Mouse (Mus musculus): ENCODE measurements around the gene Lrguk. TPM values are rescaled to one million over a fixed set of nuclear protein-coding genes. Genes with fewer than 3 reads are reported as not detected.

The Lrguk gene
- under 1 TPM; 0.33 to 0.51 TPM for total RNA-seq (2021)
- long read RNA-seq, experiment 1, result 0 reads
- long read RNA-seq, experiment 2, result 0 reads

DNA sequence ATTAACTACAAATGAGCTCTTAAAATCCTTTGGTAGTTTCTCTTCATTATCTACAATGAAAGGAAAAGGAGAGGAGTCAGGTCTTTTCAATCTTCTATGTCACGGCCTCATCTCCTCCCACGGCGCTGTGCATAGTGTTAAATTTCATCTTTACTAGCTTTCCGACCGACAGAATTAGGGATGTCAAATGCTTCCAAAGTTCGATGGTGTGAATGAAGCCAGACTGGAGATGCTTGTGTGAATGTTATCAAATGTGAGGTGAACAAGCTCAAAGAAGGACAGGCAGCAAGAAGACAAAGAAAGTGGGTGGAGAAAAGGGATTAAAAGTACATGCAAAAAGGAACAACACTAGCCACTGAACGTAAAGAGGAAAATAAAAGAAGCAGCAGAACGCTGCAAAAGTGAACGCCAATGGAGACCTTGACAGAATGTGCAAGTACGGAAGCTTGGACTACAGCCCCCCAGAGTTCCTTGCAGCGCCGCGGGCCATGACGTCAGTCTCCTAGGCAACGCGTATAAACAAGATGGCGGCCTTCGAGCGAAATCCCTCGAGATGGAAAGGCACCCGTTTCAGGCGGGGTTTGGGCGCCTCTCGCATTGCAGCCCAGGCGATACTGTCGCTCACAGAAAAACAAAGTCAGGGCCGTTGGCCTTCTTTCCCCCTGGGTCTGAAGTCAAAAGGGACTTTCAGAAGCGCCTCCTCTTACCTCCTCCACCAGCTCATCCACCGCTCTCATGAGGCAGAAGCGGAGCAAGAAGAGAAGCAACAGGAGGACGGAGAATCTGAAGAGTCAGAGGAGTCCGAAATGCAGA, at the start of gene Lrguk:
Gene Lrguk, plus strand, starts transcription at position 516 of the 813 bp plus-strand sequence.
- DNase-seq (ENCODE audit: low spot score in 2 of 2), result peak; percentile 71 to 77

DNA sequence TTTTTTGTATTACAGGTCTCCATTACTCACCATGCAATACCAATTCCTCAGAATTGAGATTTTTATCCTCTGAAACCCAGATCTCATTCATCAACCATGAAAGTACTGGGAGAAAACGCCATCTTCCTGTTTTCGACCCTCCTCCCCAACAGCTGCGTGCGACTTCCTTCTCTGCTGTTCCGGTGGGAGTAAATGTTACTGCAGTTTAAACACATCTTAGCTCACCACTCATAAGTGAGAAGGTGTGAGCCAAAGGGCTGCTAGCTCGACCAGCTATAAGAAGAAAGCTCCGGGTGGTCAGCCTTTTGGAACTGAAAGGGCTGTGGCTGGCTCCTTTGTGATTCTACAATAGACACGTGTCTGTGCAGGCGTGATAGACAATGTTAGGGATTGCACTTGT, 46.5 kb upstream of the Lrguk start:
- DNase-seq (ENCODE audit: low spot score in 2 of 2), result no peak

DNA sequence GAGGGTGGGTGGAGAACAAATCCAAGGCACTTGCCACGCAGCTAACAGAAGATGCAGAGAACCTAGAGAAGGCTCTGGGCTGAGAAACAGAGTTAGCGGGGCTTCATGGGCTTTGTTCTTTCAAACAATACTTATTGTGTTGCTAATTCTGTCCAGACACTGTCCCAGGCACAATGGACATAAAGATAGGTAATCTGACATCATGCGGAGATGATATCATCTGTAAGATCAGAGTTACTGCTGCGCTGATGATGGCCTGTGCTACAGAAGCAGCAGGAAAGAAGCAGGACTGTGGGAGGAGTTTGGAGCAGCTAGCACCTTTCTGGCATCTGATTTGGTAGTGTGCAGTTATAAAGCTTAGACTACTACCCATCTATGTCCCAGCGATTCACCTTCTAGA, 42.1 kb upstream of the Lrguk start:
- no peak for DNase-seq (ENCODE audit: low spot score in 2 of 2)

DNA sequence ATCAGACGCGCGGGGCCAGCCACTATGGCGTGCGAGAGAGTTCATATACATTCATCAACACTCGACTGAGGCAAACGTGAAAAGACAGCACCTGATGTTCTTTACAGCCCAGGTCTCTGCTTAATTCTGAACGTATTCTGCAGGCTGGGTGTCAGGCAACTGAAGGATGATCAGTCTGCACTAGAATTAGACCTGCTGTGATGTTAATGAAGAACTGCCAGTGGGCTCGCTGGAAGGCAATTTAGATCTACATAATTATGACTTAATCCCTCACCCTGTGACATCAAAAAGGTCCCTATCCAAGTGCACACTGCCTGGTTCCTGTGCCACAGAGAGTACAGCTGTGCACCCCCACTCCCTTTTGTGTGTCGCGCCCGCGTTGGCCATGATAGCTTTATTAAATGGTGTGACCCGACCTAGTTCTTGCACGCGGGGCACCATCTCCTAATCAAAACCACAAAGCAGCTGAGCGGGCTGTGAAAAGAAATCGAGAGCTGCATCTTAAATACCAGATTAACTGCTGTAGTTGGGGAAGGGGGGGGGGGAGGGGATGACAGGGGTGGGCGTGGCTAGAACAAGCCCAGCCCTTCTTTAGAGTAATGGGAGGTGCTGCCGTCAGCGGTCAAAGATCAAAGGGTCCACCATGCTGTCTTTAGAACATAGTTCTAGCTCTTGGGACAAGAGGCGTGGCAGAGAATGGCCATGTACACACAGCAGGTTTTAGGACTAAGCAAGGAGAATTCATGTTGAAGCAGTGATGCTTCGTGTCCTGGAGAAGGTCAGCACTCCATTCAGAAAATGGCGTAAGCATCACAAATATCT, 36.8 kb upstream of the Lrguk start:
- DNase-seq (ENCODE audit: low spot score in 2 of 2), result no peak

DNA sequence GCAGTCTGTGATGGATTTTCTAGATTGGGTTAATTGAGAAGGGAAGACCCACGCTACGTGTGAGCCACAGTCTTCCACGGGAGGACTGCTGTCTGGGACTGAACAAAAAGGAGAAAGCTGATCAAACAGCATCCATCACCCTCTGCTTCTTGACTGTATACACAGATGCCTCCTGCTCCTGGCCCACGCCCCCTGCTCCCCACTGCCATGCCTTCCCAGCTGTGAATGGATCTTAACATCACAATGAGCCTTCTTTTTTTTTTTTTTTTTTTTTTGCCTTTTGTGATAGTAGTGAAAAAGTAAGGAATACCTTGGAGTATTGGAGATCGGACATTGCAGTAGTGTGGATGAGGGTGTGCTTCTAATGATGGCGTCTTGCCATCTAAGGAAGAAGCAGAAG, 35.4 kb upstream of the Lrguk start:
- no peak for DNase-seq (ENCODE audit: low spot score in 2 of 2)

DNA sequence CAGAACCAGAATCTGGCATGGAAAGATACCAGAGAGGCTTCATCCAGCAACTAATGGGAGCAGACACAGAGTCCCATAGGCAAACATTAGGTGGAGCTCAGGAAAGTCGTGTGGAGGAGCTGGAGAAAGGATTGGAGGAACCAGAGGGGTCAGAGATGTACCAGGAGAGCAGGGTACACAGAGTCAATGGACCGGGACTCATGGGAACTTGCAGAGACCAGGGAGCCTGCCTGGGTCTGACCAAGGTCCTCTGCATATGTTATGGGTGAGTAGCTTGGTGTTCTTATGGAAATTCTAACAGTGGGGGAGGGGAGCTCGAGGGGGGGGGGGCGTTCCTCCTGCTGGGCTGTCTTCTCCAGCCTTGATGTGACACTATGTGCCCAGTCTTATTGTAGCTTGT, 30.7 kb upstream of the Lrguk start:
- DNase-seq (ENCODE audit: low spot score in 2 of 2), result no peak

DNA sequence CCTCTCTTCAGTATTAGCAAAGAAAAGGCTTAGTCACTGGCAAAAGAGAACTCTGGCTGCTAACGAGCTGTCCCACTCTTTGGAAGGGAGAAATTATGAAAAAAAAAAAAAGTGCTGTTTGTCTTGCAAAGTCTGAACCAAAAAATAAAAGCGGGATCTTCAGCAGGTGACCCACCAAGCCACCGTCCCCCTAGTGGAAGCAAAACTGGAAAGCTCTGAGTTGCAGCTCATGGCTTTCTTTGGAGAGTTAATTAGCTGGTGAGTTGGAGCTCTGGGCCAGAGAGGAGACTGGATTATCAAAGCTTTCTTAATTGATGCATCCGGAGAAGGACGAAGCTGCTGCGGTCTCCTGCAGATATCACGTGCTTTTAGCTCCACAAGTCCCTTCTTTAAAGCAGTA, 29.7 kb upstream of the Lrguk start:
- no peak for DNase-seq (ENCODE audit: low spot score in 2 of 2)

DNA sequence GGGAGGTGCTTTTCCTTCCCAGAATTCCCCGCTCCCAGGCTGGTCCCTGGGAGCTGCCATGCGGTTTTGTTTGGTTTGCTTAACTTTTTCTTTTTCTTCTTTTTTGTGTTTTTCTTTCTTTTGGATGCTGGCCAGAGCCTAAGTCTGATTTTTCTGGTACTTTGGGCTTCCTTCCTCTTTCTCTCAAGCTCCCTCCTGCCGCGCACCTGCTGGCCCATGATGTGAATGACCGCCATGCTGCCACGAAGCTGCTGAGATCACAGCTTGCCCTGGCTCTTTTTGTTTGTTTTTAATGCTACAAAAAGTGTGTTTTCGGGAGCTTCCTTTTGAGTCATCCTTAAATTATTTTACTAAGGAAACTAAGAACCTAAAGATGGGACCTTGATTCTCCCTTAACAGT, 28.6 kb upstream of the Lrguk start:
- no peak for DNase-seq (ENCODE audit: low spot score in 2 of 2)

DNA sequence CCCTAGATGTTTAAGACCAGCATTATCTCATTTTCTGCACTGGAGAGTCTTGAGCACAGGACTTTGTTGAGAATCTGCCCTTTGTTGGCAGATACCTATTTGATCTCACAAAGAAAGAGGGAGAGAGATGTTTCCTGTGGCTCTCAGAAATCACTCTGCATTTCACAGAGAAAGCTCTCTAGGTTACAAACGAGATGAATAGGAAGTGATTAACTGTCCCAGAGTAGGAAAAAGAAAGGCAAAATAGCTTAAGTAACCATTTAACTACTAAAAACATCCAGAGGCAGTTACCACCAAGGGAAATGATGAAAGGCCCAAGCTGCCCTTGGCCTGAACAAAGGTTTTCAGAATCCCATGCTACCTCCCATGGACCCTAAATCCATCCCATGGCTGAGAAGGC, 26.2 kb upstream of the Lrguk start:
- DNase-seq (ENCODE audit: low spot score in 2 of 2), result no peak

DNA sequence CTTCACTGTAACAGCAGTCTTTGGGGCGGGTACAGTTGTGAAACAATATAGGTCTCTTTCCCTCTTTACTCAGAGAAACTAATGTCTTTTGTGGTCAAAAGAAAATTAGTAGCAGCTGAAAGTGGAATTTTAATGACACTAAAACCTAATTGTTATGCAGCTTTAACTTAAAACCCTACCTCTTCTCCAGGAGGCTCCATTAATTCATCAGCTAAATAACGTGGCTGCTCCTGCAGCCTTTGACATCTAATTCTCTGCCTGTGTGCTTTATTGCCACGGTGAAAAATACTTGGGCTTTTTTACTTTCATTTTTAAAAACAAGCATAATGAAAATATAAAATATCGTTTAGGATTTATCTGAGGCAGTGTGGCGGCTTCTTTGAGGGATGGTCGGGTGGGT, 15.8 kb upstream of the Lrguk start:
- DNase-seq (ENCODE audit: low spot score in 2 of 2), result no peak

DNA sequence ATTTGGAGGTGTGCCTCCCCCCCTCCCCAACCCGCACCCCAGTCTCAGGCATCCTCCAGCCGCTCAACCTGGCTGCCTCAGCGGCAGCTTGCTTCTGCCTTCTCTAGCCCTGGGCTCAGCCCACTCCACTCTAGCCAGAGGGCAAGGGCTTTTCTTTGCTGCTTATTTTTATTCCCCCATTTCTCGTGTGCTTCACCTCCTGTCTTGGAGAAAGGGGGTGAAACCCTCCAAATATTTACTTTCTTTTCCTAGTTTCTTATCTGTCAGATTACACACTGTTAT, 439 bp downstream of the Lrguk start:
- DNase-seq (ENCODE audit: low spot score in 2 of 2), result no peak

DNA sequence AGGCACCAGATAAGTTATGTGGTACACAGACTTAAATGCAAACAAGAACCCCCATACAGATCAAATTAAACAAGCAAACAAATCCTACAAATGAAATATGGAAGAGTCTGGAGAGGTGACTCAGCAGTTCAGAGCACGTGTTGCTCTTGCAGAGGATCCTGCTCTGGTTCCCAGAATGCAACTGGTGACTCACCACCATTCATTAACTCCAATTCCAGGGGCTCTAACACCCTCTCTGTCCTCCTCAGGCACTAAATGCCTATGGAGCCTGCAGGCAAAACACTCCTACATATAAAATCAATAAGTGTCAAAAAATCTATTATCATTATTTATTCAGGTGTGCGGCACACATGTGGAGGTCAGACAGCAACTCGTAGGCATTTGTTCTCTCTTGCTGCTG, 4.8 kb downstream of the Lrguk start:
- no peak for DNase-seq (ENCODE audit: low spot score in 2 of 2)

DNA sequence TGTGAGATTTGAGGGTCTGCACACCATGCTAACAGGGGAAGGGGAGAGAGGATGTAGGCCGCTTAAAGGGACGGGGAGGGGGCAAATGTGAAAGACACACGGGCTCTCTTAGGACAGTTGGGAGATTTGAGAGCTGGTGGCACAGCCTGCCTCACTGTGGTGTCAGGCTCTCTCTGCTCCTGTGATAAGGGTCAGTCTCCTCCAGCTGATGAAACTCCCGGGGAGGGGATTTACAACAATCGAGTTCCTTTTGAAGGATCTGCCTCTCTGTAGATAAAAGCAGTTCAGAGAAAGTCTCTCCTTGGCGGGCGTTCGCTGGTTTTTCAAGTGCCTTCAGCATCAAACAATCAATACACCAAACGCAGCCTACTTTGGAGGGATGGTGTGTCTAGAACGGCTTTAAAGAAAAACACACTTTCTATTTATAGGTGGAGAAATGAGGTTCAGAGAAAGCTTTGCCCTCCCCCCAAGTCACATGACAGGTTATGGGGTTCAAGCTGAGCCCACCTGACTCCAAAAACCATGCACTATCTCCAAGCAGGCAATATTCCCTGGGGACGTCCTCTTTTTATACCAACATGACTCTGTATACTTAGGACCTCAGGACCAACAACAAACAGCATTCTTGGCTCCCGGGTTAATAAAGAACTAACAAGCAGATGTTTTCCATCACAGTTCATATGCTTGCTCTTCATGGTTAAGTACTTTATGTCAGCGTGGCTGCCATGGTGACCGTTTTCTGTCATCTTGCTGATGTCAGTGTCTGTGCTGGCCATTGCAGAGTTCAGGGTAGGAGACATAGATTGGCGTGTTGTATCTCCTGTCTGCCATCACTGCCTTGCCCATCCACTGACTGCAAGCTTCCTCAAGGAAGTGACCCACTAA, 5.6 kb downstream of the Lrguk start:
- DNase-seq (ENCODE audit: low spot score in 2 of 2), result no peak

DNA sequence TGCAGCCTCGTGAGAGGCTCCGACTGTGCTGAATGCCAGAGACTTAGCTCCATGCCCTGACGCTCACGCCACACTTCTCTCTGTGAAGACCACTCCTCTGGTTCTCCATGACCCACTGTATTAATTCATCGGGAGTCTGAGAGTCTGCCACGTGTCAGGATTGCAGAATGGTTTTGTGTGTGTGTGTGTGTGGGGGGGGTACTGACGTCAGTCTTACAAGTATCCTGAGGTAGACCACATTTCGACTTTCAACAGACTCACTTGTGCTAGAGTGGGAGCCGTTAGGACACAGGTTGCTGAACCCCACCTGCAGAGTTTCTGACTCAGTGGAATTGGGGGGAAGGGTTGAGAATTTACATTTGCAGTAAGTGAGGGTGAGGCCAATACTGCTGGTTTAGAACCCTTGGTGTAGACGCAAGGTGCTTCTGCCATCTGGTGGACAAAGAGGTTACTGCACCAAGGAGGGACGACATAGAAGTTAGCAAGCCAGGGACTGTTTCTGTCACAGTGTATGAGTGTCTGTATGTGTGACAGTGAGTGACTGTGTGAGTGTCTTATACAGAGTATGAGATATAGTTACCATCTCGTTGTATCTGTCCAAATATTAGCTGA, 11.5 kb downstream of the Lrguk start:
- peak; percentile 65 to 77 for DNase-seq (ENCODE audit: low spot score in 2 of 2)

DNA sequence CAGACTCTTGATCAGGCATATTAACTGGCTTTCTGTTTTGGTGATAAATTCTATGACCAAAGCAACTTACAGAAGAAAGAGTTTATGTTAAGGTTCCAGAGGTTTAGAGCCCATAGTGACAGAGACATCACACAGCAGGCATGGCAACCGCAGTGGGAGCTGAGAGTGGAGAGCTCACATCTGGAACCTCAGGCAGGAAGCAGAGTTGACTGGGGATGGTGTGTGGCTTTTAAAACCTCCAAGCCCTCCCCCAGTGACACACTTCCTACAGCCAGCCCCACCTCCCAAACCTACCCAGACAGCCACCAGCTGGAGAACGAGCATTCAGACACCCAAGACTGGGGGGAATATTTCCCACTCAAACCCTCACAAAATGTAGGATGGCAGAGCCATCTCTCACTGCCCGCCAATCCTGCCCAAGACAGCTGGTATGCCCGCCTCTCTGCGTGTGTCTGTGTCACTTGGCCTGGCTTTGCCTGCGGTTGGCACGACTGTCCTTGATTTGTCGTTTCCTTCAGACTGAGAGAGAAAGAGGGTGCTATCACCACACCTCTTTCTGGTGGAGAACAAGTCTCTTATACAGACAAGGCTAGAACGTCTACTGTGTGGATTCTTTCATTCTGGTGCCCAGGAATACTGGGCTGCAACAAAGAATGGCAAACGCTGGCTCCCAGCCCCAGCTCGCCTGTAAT, 12.5 kb downstream of the Lrguk start:
- no peak for DNase-seq (ENCODE audit: low spot score in 2 of 2)

DNA sequence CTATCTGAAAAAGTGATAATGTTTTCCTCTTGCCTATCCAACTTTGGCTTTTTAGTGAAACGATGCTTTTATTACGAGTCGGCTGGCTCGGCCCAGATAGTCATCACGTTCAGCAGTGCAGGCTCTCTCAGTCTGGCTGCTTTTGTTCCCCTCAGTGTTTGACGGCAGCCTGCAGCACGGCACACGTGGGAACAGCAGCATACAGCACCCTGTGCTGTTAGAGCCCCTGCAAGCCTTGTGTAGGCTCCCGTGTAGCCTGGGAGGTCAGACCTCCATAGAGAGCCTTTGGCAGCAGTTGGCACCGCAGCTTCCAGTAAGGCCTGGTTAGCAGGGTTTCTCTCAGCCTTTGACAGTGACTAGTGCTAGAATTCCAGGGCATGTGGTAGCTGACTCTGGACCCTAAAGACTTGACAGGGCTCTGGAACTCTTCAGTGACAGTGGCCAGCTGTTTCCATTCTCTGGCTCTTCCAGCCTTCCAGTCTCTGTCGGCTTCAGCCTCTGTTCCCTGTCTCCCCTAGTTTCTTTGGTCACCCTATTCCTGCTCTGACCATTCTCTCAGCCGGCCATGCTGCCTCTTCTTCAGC, 15.1 kb downstream of the Lrguk start:
- DNase-seq (ENCODE audit: low spot score in 2 of 2), result no peak

DNA sequence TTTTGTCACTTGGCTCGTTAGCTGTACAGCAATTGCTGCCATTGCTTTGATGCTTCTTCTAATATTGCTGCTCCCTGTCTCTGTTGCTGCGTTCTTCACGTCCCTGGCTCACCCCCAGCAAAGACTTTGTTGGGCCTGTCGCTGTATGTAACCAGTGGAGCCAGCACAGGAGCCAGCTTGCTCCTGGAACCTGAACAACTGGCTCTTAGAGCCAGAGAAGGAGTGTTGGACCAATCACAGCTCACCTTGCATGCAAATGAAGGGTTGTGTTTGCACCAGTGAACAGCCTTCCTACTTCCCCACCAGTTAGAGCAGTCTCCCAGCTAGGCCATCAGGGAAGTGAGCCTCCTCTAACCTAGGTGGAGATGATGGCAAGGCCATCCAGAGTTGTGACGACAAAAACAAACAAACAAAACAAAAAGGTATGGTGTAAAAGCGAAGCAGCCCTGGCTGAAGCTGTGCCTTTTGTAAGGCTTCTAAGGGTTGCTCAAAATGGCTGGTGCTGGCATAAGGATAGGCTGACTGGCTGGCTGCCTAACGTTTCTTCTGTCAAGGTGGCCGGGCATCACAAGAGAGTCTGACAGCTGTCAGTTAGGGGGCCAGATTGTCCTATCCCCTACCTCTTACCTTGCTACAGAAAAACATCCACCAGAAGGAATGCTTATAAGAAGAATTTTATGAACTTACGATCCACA, 15.7 kb downstream of the Lrguk start:
- no peak for DNase-seq (ENCODE audit: low spot score in 2 of 2)

DNA sequence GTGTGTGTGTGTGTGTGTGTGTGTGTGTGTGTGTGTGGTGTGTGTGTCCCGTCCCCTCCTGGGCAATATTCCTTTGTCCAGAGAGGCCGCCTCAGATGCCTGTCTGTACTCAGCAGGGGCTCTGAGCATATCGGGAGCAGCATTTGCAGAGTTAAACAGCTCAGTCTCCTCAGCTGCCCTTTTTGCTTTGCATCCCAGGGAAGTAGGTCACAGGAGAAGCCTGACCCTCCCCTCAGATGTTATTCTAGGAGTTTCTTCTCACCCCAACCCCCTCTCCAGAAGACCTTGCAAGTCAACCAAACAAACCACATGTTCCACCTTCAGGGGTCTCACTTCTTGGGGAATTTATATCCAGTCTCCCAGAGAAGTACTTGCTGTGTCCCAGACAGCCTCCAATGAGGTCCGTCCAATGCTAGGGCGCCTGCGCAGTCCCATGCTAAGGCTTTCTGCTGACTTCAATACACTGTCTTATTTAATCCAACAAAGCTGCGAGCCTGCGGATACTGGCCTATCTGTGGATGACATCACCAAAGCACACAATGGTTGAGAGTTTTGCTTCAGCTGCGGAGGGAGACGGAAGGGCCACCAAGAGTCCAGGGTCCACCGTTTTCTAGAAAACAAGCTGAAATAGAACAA, 17.4 kb downstream of the Lrguk start:
- DNase-seq (ENCODE audit: low spot score in 2 of 2), result no peak

DNA sequence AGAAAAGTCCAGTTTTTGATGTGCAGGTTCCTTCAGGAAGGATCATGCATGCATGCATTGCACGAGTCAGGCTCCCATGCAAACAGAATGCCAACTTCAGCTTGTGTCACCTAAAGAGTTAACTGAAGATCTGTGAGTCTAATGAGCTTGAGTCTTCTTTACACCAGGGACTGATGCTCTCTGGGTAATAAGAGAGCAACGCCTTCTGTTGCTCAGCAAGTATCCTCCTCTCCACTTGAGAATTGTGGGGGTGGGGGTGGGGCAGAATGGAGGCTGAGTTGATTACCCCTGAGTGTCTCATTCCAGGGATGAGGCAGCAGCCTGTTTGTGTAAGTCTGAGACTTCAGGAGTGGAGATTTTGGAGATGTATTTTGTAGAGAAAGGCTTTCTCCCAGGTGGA, 20.2 kb downstream of the Lrguk start:
- no peak for DNase-seq (ENCODE audit: low spot score in 2 of 2)

Data from adrenal gland, adult 18-20 months (tissue).